Mouse (Mus musculus): ENCODE results near the gene Blzf1. TPM values are rescaled to one million over a fixed set of nuclear protein-coding genes. Genes with fewer than 3 reads are reported as not detected.
A peak's percentile ranks its signal among the peaks of the same experiment; 100 is the strongest.

Blzf1 gene
- total RNA-seq (2021) (10 to 100 TPM; 23.4 to 31.7 TPM), polyA plus RNA-seq (2012; rRNA removed) (0.97 and 0.98 TPM in 2 replicates)
- long read RNA-seq, transcript Blzf1-203 (7 exons, 2,430 nt): major isoform, 8 of 10 reads
- long read RNA-seq, partial matches to known transcripts: 1 of 10 reads
- long read RNA-seq, other reads (novel, unspliced or antisense): 1 of 10 reads

DNA sequence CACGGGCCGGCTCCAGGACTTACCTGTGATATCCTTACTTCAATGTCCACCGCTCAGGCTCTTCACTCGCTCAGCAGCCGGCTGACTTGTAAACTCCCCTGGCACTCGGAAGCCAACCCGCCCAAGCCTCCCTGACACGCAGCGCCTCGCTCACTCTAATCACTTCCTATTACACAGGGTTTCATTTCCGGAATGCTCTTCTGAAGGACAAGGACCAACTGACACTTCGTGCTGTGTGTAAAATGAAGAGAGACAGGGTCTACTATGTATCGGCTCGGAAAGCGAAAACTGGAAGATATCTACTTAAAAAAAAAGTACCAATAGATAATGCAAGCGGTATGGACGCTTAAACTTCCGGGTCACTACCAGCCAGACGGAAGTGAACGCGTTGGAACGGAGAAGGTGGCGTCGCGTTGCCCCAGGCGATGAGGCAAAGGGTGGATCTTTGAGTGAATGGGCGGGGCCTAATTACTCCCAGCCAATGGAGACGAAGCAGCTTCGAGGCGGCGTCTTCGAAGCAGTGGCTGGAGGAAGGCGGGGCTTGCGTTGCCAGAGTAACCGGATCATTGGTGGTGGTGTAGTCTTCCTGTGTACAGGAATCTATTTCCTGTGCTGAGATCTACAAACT is at the start of gene Blzf1:
Blzf1 (minus strand) TSS at position 366 of the 628 bp plus-strand sequence.
- DNase-seq: peak; percentile 97

- DNase-seq: no peak
These were observed 46.2 kb upstream of the Blzf1 start for GRCm38 (mm10) chr1:164353443-164353842.

DNA sequence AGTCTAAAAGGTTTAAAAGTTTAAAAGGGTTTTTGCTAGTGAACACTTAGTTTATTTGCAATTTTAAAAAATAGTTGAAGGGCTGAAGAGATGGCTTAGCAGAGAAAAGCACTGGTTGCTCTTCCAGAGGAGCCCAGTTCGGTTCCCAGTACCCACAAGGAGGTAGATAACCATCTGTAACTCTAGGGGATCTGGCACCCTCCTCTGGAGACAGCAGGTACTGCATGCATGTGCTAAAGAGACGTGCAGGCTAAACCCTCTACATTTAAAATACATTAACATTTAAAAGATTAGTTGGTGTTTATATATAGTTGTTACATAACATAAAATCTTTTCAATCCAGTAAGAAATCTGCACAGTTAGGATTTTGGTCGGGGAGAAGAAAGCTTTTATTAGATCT is 34.9 kb upstream of the Blzf1 start:
- DNase-seq: peak; percentile 31

DNA sequence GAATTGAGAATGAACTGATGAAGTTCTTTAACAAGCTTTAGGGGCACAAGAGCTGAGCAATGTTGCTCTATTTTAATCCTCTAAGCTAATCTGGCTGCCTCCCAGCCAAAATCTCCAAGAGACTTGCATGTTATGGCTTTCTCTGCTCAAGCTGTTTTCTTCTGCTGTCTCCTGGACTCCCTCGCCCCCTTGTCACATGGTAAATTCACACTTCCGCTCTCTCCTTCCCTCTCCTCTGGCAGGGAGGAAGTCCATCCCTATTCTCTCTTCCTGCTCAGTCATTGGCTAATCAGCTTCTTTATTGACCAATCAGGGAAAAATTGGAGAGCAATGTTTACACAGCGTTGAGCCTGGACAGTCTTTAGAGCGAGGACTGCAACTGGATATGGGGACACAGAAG is 28.6 kb upstream of the Blzf1 start:
- DNase-seq: no peak

DNA sequence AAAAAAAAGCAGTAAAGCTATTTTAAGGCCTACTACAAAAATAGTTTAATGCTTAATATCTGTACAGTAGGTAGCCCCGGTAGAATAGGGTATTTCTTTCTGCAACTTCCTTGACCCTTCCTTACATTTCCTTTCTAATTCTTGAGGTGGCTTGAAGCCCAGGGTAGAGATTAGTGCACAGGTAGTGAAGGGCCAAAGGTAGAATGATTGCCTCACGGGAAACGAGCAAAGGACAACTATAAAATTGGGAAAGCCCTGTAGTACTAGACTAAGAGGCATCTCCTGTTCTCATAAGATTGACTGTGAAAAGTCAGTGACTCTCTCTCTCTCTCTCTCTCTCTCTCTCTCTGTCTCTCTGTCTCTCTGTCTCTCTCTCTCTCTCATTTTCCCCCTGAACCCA is 28.1 kb upstream of the Blzf1 start:
- DNase-seq: no peak

DNA sequence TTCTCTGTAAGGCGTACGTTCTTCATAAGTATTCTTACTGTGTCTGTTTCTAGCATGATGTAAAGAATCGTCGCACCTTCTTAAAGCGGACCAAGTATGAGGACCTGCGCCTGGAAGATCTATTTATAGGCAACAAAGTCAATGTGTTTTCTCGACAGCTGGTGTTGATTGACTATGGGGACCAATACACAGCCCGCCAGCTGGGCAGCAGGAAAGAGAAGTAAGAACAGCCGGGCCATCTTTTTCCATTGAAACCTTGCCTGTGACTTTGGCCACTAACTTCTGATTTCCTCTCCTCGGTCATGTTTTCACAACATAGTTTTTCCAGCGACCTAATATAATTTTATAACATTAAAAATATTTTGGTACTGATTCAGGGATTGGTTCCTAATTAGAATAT is 25.3 kb upstream of the Blzf1 start:
- no peak for DNase-seq

DNA sequence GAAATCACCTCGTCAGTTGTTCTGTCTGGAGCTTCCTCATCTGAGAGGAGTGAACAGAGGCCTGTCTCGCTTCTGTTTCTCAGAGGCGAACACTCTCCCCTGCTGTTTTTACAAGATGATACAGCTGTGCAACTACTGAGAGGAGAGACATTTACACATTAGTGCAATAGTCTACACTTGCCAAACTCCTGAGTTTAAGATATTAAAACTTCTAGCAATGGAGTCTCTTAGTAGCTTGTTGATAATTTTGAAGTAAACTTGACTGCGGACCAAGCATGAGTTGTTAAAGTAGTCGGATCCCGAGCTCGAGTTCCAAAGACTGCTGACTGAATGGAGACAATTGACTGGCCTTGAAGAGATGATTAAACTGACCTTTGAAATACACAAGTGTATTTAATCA is 20.5 kb upstream of the Blzf1 start:
- DNase-seq: no peak

GRCm38 (mm10) chr1:164326600-164327155 is 19.4 kb upstream of the Blzf1 start:
- no peak for DNase-seq

- DNase-seq: no peak
These were observed 17.6 kb upstream of the Blzf1 start for GRCm38 (mm10) chr1:164324878-164325277.

DNA sequence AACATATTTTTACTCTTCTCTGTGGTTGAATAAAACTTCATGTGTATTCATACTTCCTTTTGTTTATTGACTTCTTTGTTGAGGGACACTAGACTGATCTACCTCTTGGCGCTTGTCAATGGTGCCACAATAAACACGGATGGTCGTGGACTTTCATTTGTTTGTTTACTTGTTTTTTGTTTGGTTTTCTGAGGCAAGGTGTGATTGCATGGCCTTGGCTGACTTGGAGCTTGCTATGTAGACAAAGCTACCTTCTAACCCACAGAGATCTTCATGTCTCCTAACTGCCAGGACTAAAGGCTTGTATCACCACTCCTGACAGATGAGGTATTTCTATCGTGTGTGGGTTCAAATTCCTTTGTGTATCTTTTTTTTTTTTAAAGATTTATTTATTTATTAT is 16.9 kb upstream of the Blzf1 start:
- no peak for DNase-seq

DNA sequence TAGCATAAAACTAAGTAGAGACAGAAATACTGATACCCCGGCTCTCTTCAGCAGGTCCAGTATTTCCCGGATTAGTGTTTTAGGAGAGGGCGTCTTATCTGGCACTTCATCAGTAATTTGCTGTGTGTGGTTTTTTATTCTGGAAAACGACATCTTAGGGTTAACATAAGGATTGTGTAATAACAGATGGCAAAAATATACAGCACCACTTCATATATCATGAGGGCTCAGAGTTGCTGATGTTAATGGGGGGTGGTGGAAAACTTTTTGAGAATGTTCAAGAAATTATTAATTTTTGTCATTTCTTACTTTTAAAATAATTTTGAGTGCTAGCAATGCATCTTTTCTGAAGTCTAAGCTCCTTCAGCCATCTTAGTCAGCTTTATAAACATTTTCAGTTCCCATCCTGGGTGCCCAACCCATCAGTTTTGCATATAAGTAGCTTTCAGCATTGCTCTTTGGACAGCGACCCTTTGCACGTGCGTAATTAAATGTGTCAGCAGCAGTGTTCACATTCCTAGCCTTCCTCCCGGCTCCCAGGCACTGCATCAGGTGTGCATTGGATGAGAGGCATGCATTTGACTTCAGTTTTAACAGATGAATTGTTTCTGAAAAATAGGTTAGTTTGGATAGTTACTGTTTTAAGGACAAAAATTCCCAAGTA is 15.8 kb upstream of the Blzf1 start:
- no peak for DNase-seq

- no peak for DNase-seq
These were observed 14.1 kb upstream of the Blzf1 start for GRCm38 (mm10) chr1:164321408-164321807.

- no peak for DNase-seq
These were observed 13.4 kb upstream of the Blzf1 start for GRCm38 (mm10) chr1:164320731-164321130.

GRCm38 (mm10) chr1:164319542-164320140 is 12.4 kb upstream of the Blzf1 start:
- no peak for DNase-seq

DNA sequence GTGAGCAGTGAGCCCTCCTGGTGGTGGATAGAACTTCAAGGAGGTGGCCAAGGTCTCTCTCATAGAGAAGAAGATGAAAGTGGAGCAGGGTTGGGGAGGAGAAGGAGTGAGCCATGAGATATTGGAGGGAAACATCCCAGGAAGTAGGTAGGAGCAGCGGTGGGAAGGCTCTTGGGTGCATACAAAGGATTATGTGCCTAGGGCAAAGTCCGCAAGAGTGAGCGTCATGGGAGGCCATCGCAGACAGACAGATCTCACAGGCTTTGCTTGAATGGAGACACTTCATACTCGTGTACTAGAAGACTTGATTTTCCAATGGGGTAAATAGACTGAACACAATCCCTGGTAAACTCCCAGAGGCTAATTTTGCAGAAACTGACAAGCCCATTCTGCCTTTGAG is 11.2 kb upstream of the Blzf1 start:
- DNase-seq: no peak

DNA sequence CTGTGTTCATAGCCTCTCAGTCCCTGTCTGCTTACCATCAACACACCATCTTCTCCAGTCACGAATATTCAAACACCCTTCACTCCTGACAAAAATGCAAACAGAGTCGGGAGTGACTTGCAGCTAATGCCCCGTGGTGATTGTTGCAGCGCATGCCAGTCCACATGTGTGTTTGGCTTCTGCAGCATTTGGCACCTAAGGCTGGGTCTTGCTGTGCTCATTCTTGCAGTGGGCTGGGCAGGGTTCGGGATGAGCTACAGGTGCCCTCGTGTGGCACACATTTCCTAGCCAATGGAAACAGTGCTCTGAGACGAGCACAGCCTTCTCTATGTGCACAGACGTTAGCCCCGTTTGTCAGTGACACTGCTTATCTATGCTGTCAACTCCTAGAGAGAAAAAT is 10.0 kb upstream of the Blzf1 start:
- no peak for DNase-seq

- peak; percentile 54 for DNase-seq
These were observed 9.4 kb upstream of the Blzf1 start for GRCm38 (mm10) chr1:164316697-164317096.

DNA sequence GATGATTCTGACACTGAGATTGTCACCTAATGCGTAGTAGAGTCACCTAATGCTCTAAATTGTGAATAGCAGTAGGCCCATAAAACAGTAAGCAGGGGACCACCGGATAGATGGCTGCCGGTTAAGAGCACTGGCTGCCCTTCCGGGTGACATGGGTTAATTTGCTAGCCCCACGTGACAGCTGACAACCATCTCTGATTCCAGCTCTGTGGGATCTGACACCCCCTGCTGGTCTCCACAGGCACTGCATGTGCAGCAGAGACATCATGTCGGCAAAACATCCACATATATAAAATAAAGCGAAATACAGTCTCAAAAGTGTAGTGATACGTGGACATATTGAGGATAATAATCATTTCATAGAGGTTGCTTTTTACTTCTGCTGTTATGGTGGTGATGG is 8.0 kb upstream of the Blzf1 start:
- DNase-seq: no peak

- DNase-seq: no peak
These were observed 6.8 kb upstream of the Blzf1 start for GRCm38 (mm10) chr1:164314085-164314484.

- no peak for DNase-seq
These were observed 633 bp upstream of the Blzf1 start for GRCm38 (mm10) chr1:164307922-164308321.

- DNase-seq: no peak
These were observed 3.5 kb downstream of the Blzf1 start, which contains the start of gene Nme7 for GRCm38 (mm10) chr1:164303821-164304220. Gene Nme7, plus strand, starts transcription at chr1:164304121.

- no peak for DNase-seq
These were observed 5.3 kb downstream of the Blzf1 start for GRCm38 (mm10) chr1:164301949-164302348.

DNA sequence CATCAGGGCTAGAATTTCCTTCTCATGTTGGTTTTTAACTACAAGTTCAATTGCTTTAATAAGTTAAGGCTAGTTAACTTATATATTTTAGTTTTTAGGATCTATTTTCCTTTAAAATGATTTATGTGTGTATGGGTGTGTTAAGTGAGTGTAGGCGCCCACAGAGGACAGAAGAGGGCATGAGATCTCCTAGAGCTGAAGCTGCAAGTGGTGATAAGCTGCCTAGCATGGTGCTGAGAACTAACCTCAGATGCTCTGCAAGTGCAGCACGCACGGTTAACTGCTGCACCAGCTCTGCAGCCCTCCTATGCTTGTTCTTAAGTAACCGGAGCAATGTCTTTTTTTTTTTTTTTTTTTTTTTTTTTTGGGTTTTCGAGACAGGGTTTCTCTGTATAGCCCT is 10.8 kb downstream of the Blzf1 start:
- no peak for DNase-seq
